Mouse (Mus musculus) forebrain, embryonic 11.5 days (tissue): Measurements from ENCODE around the gene Ccnd3. TPM values are rescaled to one million over a fixed set of nuclear protein-coding genes. Genes with fewer than 3 reads are reported as not detected.

ENCODE experiments used
- ATAC-seq: fragments of 200-750 bp; cut with Nextera tagmentation; replicated peaks from 2 replicates; pipeline ENCODE4 v1.8.0; 2017; ENCODE audit warnings: moderate TSS enrichment; ENCODE audit not compliant: low FRiP score
- DNase-seq: peaks from one replicate; pipeline ENCODE4 v3.0.0-alpha.2; 2017; ENCODE audit warnings: low spot score
- H3K27ac ChIP-seq: fragments of 300-500 bp; sonication (generic); 2 replicates; pipeline ENCODE4 v1.5.1; 2014; ENCODE audit warnings: low read depth, low read length
- H3K27me3 ChIP-seq: fragments of 300-500 bp; sonication (generic); 2 replicates; pipeline ENCODE4 v1.6.1; 2014; ENCODE audit warnings: mild to moderate bottlenecking, low read length, mixed read lengths; ENCODE audit not compliant: control insufficient read depth, insufficient read depth
- H3K36me3 ChIP-seq: fragments of 300-500 bp; sonication (generic); 2 replicates; pipeline ENCODE4 v1.6.1; 2014; ENCODE audit warnings: mild to moderate bottlenecking, low read length, moderate library complexity, mixed read lengths; ENCODE audit not compliant: control insufficient read depth, insufficient read depth
- H3K4me1 ChIP-seq: fragments of 300-500 bp; sonication (generic); replicated peaks from 2 replicates; pipeline ENCODE4 v1.6.1; 2014; ENCODE audit warnings: low read length, mixed read lengths; ENCODE audit not compliant: control insufficient read depth, insufficient read depth
- H3K4me2 ChIP-seq: fragments of 300-500 bp; sonication (generic); 2 replicates; pipeline ENCODE4 v1.6.1; 2014; ENCODE audit warnings: low read depth, mild to moderate bottlenecking, low read length, moderate library complexity, mixed read lengths; ENCODE audit not compliant: severe bottlenecking
- H3K4me3 ChIP-seq: fragments of 300-500 bp; sonication (generic); 2 replicates; pipeline ENCODE4 v1.5.1; 2014; ENCODE audit warnings: low read depth, low read length
- H3K9ac ChIP-seq: fragments of 300-500 bp; sonication (generic); 2 replicates; pipeline ENCODE4 v1.6.1; 2014; ENCODE audit warnings: low read length
- H3K9me3 ChIP-seq: fragments of 300-500 bp; sonication (generic); 2 replicates; pipeline ENCODE4 v1.6.1; 2016; ENCODE audit warnings: low read length, mixed read lengths; ENCODE audit not compliant: control insufficient read depth
- WGBS: fragments of 180-500 bp; shearing (Covaris S2); extraction: QIAGEN DNeasy Blood & Tissue Kit; methylation state at CpG from one replicate; pipeline ENCODE4 v1.1.7; 2014; 5-methylcytosine and 5-hydroxymethylcytosine counted together
- polyA plus RNA-seq: library from polyadenylated mRNA; unstranded; fragments of >200 nt; fragmentation: Nextera tagmentation; extraction: Ambion mirVana; gene quantifications from 2 replicates; pipeline ENCODE4 v1.2.1, GENCODE M21; 2014

Gene Ccnd3
- polyA plus RNA-seq, 1 experiment from 2014 or later = 253 TPM

DNA sequence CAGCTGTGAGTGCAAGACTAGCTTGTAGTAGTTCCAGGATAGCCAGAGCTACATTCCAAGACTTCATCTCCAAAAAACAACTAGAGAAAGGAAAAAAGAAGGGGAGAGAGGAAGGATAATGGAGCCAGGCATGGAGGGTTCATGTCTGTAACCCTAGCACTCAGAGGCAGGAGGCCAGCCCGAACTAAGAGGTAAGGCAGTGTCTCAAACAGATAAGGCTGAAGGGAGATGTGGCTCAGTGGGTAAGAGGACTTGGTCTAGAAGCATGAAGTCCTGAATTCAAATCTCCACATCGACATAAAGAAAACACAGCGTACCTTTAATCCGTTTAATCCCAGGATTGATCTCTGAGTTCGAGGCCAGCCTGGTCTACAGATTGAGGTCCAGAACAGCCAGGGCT, 27.5 kb downstream of the Ccnd3 start:
- peaks cover 3% of the 10 kb centered on the region; the same call in 1 of the 2 replicates for H3K4me1 ChIP-seq
- H3K4me3 ChIP-seq = no peak overlapping the region
- 93% methylated on average over 5 of the region's 5 CpGs for WGBS
- no peaks in the 10 kb centered on the region for H3K36me3 ChIP-seq
- no peak overlapping the region for H3K27ac ChIP-seq
- H3K4me2 ChIP-seq = no peak overlapping the region
- no peaks in the 10 kb centered on the region for H3K9me3 ChIP-seq
- H3K27me3 ChIP-seq = no peaks in the 10 kb centered on the region
- no peak for DNase-seq
- no peak for ATAC-seq
- no peak overlapping the region for H3K9ac ChIP-seq

DNA sequence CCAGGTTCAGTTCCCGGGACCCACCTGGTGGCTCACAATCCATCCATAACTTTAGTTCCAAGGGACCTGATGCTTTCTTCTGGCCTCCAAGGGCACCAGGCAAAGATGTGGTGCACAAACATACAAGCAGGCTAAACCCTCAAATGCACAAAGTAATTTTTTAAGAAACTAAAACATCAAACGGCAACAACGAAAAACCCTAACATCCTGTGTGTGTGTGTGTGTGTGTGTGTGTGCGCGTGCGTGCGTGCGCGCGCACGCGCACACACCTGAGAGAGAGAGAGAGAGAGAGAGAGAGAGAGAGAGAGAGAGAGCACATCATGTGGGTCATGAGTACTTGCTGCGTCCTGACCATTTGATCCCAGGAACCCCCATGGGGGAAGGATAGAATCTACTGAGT, 28.8 kb downstream of the Ccnd3 start:
- DNase-seq (no peak), ATAC-seq (no peak)
- Histone ChIP-seq H3K27me3 (no peaks in the 10 kb centered on the region), H3K27ac (no peak overlapping the region), H3K9me3 (no peaks in the 10 kb centered on the region), H3K4me3 (no peak overlapping the region), H3K36me3 (no peaks in the 10 kb centered on the region), H3K4me2 (no peak overlapping the region), H3K4me1 (no peaks in the 10 kb centered on the region), H3K9ac (no peak overlapping the region)
- WGBS = 95% methylated on average over 13 of the region's 13 CpGs

DNA sequence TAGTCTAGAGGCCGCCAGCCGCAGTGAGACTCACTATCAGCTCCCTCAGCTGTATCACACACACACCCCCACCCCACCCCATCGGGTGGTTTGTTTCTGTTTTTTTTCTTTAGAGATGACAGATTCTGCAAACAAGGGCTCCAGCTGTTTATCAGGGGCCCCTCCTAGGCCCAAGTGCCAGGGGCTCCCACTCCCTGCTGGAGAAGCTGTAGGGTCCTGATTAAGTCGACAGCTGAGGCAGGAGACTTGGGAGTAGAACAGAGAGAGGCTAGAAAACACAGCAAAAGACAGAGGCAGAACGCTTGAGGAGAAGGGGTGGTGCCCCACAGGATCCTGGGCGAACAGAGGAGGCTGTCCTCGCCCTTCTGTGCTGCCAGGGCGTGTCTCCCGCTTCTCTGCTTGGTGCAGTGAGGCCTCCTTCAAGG, 31.0 kb downstream of the Ccnd3 start:
- no peaks in the 10 kb centered on the region for H3K27me3 ChIP-seq
- no peak overlapping the region for H3K9ac ChIP-seq
- no peak overlapping the region for H3K4me2 ChIP-seq
- peak; percentile 51 for DNase-seq
- H3K27ac ChIP-seq = no peak overlapping the region
- no peaks in the 10 kb centered on the region for H3K9me3 ChIP-seq
- no peaks in the 10 kb centered on the region for H3K36me3 ChIP-seq
- ATAC-seq = 0 out of 2 replicates have a peak, but pooled peaks have one; percentile 36
- H3K4me3 ChIP-seq = no peak overlapping the region
- 69% methylated on average over 9 of the region's 9 CpGs for WGBS
- no peaks in the 10 kb centered on the region for H3K4me1 ChIP-seq

DNA sequence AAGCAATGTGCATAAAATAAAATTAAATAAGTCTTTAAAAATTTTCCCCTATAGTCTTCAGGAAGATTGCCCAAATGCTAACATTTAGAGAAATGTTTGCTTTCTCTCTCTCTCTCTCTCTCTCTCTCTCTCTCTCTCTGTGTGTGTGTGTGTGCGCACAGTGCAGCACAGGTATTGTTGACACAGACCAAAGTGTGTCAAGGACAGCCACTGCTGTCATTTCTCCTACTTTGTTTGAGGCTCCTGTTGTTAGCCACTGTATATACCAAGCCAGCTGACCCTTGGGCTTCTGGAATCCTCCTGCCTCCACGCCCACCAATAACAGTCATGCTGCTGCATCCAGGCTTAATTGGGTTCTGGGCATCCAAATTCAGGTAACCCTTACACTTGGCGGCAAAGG, 33.2 kb downstream of the Ccnd3 start:
- no peaks in the 10 kb centered on the region for H3K36me3 ChIP-seq
- H3K27me3 ChIP-seq = no peaks in the 10 kb centered on the region
- H3K27ac ChIP-seq = no peak overlapping the region
- no peak overlapping the region for H3K4me3 ChIP-seq
- no peak overlapping the region for H3K9ac ChIP-seq
- DNase-seq = no peak
- no peaks in the 10 kb centered on the region for H3K4me1 ChIP-seq
- no peak overlapping the region for H3K4me2 ChIP-seq
- no peaks in the 10 kb centered on the region for H3K9me3 ChIP-seq
- no peak for ATAC-seq
- 89% methylated on average over 3 of the region's 3 CpGs for WGBS

DNA sequence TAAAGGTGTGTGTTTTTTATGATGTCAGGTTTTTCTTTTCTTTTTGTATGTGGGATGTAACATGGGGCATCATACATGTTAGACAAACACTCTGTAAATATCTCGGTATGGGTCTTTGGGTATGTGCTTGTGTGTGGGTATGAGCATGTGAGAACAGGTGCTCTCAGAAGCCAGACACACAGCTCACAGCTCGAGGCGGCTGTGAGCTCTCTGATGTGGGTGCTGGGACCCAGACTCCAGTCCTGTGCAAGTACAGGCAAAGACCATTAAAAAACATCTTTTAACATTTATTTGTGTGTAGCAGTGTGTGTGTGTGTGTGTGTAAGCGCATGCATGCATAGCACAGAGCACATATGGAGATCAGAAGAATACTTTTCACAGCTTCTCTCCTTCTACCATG, 34.3 kb downstream of the Ccnd3 start:
- no peak for DNase-seq
- H3K4me2 ChIP-seq = no peak overlapping the region
- H3K27me3 ChIP-seq = no peaks in the 10 kb centered on the region
- H3K36me3 ChIP-seq = no peaks in the 10 kb centered on the region
- H3K4me3 ChIP-seq = no peak overlapping the region
- no peak overlapping the region for H3K27ac ChIP-seq
- H3K9me3 ChIP-seq = no peaks in the 10 kb centered on the region
- no peak overlapping the region for H3K9ac ChIP-seq
- no peaks in the 10 kb centered on the region for H3K4me1 ChIP-seq
- no peak for ATAC-seq
- WGBS = 91% methylated on average over 4 of the region's 4 CpGs

DNA sequence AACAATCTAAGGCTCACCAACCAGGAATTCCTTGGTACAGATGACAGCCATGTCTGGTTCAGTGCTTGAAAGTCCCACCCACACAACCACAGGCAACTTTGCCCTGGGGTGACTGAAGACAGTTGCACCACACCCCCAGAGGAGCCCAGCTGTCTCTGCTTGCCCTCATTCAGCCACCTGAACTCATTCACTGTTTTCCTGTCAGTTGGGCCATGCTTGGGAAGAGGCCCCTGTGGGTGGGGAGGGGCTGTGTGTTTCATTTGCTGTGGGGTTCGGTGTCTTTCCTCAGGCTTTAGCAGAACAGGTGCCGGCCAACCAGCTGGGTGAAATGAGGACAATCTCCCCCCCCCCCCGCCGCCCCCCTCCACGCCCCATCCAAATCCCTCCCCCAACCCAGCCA, 37.2 kb downstream of the Ccnd3 start:
- WGBS = 69% methylated on average over 2 of the region's 5 CpGs
- no peak overlapping the region for H3K27ac ChIP-seq
- ATAC-seq (no peak), DNase-seq (no peak)
- H3K4me1 ChIP-seq = no peaks in the 10 kb centered on the region
- no peaks in the 10 kb centered on the region for H3K27me3 ChIP-seq
- no peak overlapping the region for H3K4me2 ChIP-seq
- H3K9me3 ChIP-seq = no peaks in the 10 kb centered on the region
- H3K36me3 ChIP-seq = no peaks in the 10 kb centered on the region
- no peak overlapping the region for H3K9ac ChIP-seq
- no peak overlapping the region for H3K4me3 ChIP-seq

DNA sequence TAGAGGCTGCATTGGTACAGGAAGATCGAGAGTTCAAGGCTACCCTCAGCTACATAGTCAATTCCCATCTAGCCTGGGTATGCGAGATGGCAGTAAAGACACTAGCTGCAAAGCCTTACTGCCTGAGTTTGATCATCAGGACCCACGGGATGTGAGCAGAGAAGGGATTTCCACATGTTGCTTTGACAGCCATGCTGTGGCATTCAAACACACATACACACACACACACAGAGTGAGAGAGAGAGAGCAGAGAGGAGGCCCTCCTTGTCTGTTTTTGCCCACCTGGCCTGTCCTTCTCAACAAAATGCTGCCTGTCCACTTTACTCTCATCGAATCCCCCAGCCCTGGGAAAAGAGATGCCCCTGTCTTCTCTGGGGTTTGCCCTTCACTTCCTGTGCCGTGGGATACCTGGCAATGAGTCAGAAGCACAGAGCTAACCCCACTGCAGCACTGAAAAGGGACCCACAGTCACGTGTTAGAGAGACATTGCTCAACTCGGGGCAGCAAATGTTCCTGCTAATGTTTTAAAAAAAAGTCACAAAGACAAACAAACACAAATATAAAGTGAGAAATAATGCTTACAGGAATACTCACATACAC, 38.3 kb downstream of the Ccnd3 start:
- no peak overlapping the region for H3K9ac ChIP-seq
- no peak for DNase-seq
- H3K36me3 ChIP-seq = no peaks in the 10 kb centered on the region
- no peak overlapping the region for H3K4me2 ChIP-seq
- H3K4me1 ChIP-seq = no peaks in the 10 kb centered on the region
- no peak overlapping the region for H3K27ac ChIP-seq
- no peak for ATAC-seq
- WGBS = 85% methylated on average over 7 of the region's 7 CpGs
- H3K9me3 ChIP-seq = no peaks in the 10 kb centered on the region
- H3K4me3 ChIP-seq = no peak overlapping the region
- no peaks in the 10 kb centered on the region for H3K27me3 ChIP-seq

DNA sequence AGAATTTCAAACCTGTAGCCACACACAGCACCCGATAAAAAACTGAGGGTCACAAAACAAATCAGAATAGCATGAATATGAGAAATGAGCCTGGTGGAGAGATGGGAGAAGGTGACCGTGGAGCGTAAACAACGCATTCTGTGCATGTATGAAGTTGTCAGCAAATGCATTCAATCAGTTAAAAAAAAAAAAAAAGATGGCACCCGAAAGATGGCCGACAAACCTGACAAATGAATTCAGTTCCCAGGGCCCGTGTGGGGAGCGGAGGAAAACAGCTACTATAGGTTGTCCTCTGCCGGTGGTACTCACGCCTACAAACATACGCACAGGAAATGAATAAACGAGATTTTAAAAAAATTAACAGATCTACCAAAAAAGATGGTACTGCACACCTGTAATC, 40.3 kb downstream of the Ccnd3 start:
- no peaks in the 10 kb centered on the region for H3K36me3 ChIP-seq
- H3K9ac ChIP-seq = no peak overlapping the region
- WGBS = 92% methylated on average over 12 of the region's 12 CpGs
- H3K4me2 ChIP-seq = no peak overlapping the region
- DNase-seq (no peak), ATAC-seq (no peak)
- H3K4me1 ChIP-seq = no peaks in the 10 kb centered on the region
- H3K9me3 ChIP-seq = no peaks in the 10 kb centered on the region
- no peak overlapping the region for H3K4me3 ChIP-seq
- H3K27me3 ChIP-seq = no peaks in the 10 kb centered on the region
- H3K27ac ChIP-seq = no peak overlapping the region

DNA sequence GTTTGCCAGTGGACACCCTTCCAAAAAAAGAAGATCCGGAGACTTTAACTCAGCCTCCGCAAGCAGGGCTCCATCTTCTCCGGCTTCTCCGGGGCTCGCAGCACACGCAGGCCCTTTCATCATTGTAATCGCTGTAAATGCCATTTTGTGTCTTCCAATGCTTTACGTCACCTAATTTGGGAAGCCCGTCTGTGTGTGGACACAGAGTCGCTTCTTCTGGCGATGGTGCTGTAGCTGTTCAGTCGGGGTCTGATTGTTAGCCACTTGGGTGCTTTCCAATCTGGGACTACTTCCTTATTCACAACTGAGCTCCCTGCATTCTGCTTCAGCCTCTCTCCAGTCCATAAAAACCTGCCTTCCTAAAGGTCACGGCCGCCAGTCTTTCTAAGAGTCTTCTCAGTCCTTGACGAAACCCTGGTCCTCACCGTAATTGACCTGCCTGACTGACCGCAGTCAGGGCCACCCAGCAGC, 41.0 kb downstream of the Ccnd3 start:
- Histone ChIP-seq H3K9ac (no peak overlapping the region), H3K4me1 (no peaks in the 10 kb centered on the region), H3K9me3 (no peaks in the 10 kb centered on the region), H3K4me2 (no peak overlapping the region), H3K36me3 (no peaks in the 10 kb centered on the region), H3K27ac (no peak overlapping the region), H3K27me3 (no peaks in the 10 kb centered on the region), H3K4me3 (no peak overlapping the region)
- ATAC-seq (no peak), DNase-seq (no peak)
- 90% methylated on average over 17 of the region's 17 CpGs for WGBS
